Mouse (Mus musculus) megakaryocyte, embryonic 14.5 days (primary cell): ENCODE measurements around the gene Mrpl38.

Experiments used
- FLI1 ChIP-seq: IDR thresholded peaks from 2 replicates; pipeline ENCODE4 v1.6.1; 2012; ENCODE audit warnings: low read length, inconsistent platforms, mixed read lengths
- GATA1 ChIP-seq: IDR thresholded peaks from 3 replicates; pipeline ENCODE4 v1.6.1; 2012; ENCODE audit warnings: mixed read lengths, low read length, inconsistent platforms, borderline replicate concordance

GRCm38 (mm10) chr11:116108464-116109137, 30.1 kb downstream of the Mrpl38 start:
- TF ChIP-seq GATA1: no peak
- no peak for TF ChIP-seq FLI1
